Mouse (Mus musculus): ENCODE measurements around the gene Sppl2c. TPM values are rescaled to one million over a fixed set of nuclear protein-coding genes. Genes with fewer than 3 reads are reported as not detected.

Gene Sppl2c
- polyA plus RNA-seq, 1 experiment from 2014 or later: not detected

DNA sequence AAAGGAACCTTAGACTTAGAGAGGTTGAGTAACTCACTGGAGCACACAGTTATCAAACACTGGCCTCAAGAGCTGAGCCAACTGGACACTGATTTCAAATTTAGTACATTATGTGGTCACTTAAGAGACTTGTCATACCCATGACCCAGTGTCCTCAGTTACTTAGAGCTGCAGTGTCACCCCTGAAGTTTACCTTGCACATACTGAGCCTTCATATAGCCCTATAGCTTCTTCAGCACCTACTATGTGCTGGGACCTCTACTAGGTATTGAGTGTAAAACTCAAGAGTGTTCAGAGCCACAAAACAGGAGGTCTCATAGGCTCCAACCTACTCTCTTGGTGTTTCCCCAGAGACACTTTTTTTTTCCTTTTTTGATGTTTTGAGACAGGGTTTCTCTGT, 30.2 kb upstream of the Sppl2c start:
- Histone ChIP-seq H3K36me3 (ENCODE audit: insufficient read depth) (no peaks in the 10 kb centered on the region), H3K9ac (no peak overlapping the region), H3K27ac (ENCODE audit: low read depth) (no peak overlapping the region), H3K4me3 (ENCODE audit: low read depth, low read length) (no peak overlapping the region), H3K27me3 (ENCODE audit: insufficient read depth, low read length) (peaks cover 9% of the 10 kb centered on the region), H3K4me1 (ENCODE audit: insufficient read depth) (no peaks in the 10 kb centered on the region), H3K4me2 (no peak overlapping the region), H3K9me3 (ENCODE audit: low read depth, low read length) (no peaks in the 10 kb centered on the region)
- no peak for TF ChIP-seq CTCF (IDR thresholded peaks at IDR 0.05; ENCODE audit: low read depth)
- DNase-seq (no peak), ATAC-seq (ENCODE audit: insufficient read depth) (no peak)

DNA sequence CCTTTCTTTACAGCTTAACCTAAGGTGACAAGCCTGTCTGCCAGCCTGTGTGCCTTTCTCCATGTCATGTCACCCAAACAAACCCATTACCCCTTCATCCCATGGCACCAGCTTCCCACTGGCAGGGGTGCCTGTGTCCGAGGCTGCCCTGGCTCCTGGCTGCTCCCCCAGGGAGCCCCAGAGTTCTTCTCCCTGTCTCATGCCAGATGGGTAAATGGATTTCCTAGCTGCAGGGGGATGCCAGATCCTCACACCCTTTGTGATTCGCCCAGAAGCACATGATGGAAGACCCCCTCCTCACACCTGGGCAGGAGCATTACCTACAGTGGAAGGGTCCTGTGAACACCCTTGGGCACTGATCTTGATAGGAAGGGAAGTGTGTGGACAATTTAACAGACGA, 29.7 kb upstream of the Sppl2c start:
- 38% methylated on average over 3 of the region's 3 CpGs for WGBS
- DNase-seq (no peak), ATAC-seq (ENCODE audit: insufficient read depth) (no peak)
- Histone ChIP-seq H3K9ac (no peak overlapping the region), H3K27ac (ENCODE audit: low read depth) (no peak overlapping the region), H3K4me2 (no peak overlapping the region), H3K36me3 (ENCODE audit: insufficient read depth) (no peaks in the 10 kb centered on the region), H3K27me3 (ENCODE audit: insufficient read depth, low read length) (peaks cover 9% of the 10 kb centered on the region), H3K4me1 (ENCODE audit: insufficient read depth) (no peaks in the 10 kb centered on the region), H3K4me3 (ENCODE audit: low read depth, low read length) (no peak overlapping the region), H3K9me3 (ENCODE audit: low read depth, low read length) (no peaks in the 10 kb centered on the region)
- no peak for TF ChIP-seq CTCF (IDR thresholded peaks at IDR 0.05; ENCODE audit: low read depth)

- Histone ChIP-seq H3K4me1 (ENCODE audit: insufficient read depth) (no peaks in the 10 kb centered on the region), H3K9ac (no peak overlapping the region; the same call in 1 of the 2 replicates), H3K36me3 (ENCODE audit: insufficient read depth) (no peaks in the 10 kb centered on the region), H3K4me3 (ENCODE audit: low read depth, low read length) (peak overlapping the region; percentile 22; the same call in 1 of the 2 replicates), H3K4me2 (peak overlapping the region; percentile 57), H3K27me3 (ENCODE audit: insufficient read depth, low read length) (peaks cover 9% of the 10 kb centered on the region), H3K27ac (ENCODE audit: low read depth) (no peak overlapping the region), H3K9me3 (ENCODE audit: low read depth, low read length) (no peaks in the 10 kb centered on the region)
- peak; percentile 96 for ATAC-seq (ENCODE audit: insufficient read depth)
- 5% methylated on average over 23 of the region's 23 CpGs for WGBS
- peak; percentile 51 for TF ChIP-seq CTCF (IDR thresholded peaks at IDR 0.05; ENCODE audit: low read depth)
- DNase-seq: peak; percentile 76
Observed at GRCm38 (mm10) chr11:104157603-104158259, 28.4 kb upstream of the Sppl2c start.

DNA sequence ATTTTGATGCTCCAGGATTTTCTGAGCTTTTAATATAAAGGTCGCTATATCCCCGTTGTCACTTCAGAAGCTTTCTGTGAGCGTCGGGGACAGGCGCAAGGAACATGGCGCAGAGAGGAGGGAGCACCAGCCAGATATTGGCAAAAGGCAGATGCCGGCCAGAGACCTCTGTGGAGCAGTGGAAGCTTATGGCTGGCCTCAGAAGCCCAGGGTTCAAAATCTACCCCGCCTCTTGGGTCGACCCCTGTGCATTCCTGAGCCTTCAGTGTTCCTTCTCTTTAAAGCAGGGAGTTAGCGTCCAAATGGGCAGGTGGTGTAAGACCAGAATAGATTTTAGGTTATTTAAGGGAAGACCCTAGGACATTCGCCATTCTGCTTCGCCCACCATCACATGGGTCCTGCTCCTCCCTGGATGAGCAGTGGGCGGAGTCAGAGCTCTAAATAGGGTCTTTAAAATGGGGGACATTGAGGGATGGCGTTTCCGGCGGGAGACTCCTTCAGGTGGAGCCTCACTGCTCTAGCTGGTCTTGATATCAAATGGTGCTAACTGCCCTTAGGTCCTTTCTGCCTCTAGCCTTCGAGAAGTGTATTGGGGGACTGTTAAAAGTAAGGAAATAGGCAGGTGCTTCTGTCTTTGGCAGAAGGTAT, 27.7 kb upstream of the Sppl2c start:
- no peaks in the 10 kb centered on the region for H3K4me1 ChIP-seq (ENCODE audit: insufficient read depth)
- H3K4me3 ChIP-seq (ENCODE audit: low read depth, low read length): peak overlapping the region; percentile 22; the same call in 1 of the 2 replicates
- no peak for TF ChIP-seq CTCF (IDR thresholded peaks at IDR 0.05; ENCODE audit: low read depth)
- no peaks in the 10 kb centered on the region for H3K36me3 ChIP-seq (ENCODE audit: insufficient read depth)
- H3K9me3 ChIP-seq (ENCODE audit: low read depth, low read length): no peaks in the 10 kb centered on the region
- peaks cover 9% of the 10 kb centered on the region for H3K27me3 ChIP-seq (ENCODE audit: insufficient read depth, low read length)
- H3K27ac ChIP-seq (ENCODE audit: low read depth): no peak overlapping the region
- DNase-seq (no peak), ATAC-seq (ENCODE audit: insufficient read depth) (no peak)
- WGBS: 9% methylated on average over 17 of the region's 17 CpGs
- H3K9ac ChIP-seq: no peak overlapping the region
- peak overlapping the region; percentile 57 for H3K4me2 ChIP-seq

DNA sequence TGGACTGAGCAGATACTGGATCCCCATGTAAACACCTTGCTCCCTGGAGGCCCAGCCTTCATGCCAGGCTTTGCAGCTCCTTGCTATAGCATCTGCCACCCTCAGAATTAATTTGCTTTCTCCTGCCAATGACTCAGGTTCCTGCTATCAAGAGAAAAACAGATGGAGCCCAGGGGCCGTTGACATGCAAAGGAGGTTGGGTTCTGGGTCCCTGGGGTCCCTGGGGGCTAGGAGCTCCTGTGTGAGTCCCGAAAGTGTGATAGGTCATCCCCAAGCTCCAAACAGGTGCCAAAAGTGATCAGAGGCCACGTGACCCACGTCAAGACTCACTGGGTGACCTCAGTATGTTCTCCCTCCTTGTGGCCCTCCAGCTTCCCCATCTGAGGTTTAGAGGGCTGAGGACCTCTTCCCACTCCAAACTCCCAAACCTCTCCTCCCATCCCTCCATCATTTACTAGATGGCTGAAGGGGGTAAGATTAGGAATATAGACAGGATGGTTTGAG, 26.3 kb upstream of the Sppl2c start:
- Histone ChIP-seq H3K9me3 (ENCODE audit: low read depth, low read length) (no peaks in the 10 kb centered on the region), H3K27ac (ENCODE audit: low read depth) (no peak overlapping the region), H3K36me3 (ENCODE audit: insufficient read depth) (no peaks in the 10 kb centered on the region), H3K4me1 (ENCODE audit: insufficient read depth) (no peaks in the 10 kb centered on the region), H3K4me3 (ENCODE audit: low read depth, low read length) (no peak overlapping the region), H3K4me2 (no peak overlapping the region), H3K9ac (no peak overlapping the region), H3K27me3 (ENCODE audit: insufficient read depth, low read length) (peaks cover 9% of the 10 kb centered on the region)
- ATAC-seq (ENCODE audit: insufficient read depth) (no peak), DNase-seq (no peak)
- WGBS: 65% methylated on average over 4 of the region's 4 CpGs
- TF ChIP-seq CTCF (IDR thresholded peaks at IDR 0.05; ENCODE audit: low read depth): no peak

- no peaks in the 10 kb centered on the region for H3K4me1 ChIP-seq (ENCODE audit: insufficient read depth)
Observed at GRCm38 (mm10) chr11:104161153-104161552, 25.0 kb upstream of the Sppl2c start.

GRCm38 (mm10) chr11:104164257-104164656, 21.9 kb upstream of the Sppl2c start:
- Histone ChIP-seq H3K9me3 (ENCODE audit: low read depth, low read length) (no peaks in the 10 kb centered on the region), H3K9ac (no peak overlapping the region), H3K27ac (ENCODE audit: low read depth) (no peak overlapping the region), H3K4me2 (no peak overlapping the region), H3K4me1 (ENCODE audit: insufficient read depth) (no peaks in the 10 kb centered on the region), H3K36me3 (ENCODE audit: insufficient read depth) (no peaks in the 10 kb centered on the region), H3K4me3 (ENCODE audit: low read depth, low read length) (no peak overlapping the region), H3K27me3 (ENCODE audit: insufficient read depth, low read length) (no peaks in the 10 kb centered on the region)
- no peak for ATAC-seq (ENCODE audit: insufficient read depth)
- TF ChIP-seq CTCF (IDR thresholded peaks at IDR 0.05; ENCODE audit: low read depth): no peak
- 87% methylated on average over 10 of the region's 10 CpGs for WGBS
- DNase-seq: no peak

More at GRCm38 (mm10) chr11:104161153-104161552, 25.0 kb upstream of the Sppl2c start:
- H3K9me3 ChIP-seq (ENCODE audit: low read depth, low read length): no peaks in the 10 kb centered on the region
- H3K27ac ChIP-seq (ENCODE audit: low read depth): no peak overlapping the region
- no peak overlapping the region for H3K4me3 ChIP-seq (ENCODE audit: low read depth, low read length)
- H3K4me2 ChIP-seq: no peak overlapping the region
- H3K36me3 ChIP-seq (ENCODE audit: insufficient read depth): no peaks in the 10 kb centered on the region
- no peak overlapping the region for H3K9ac ChIP-seq
- TF ChIP-seq CTCF (IDR thresholded peaks at IDR 0.05; ENCODE audit: low read depth): no peak
- 81% methylated on average over 5 of the region's 5 CpGs for WGBS
- peaks cover 9% of the 10 kb centered on the region for H3K27me3 ChIP-seq (ENCODE audit: insufficient read depth, low read length)
- no peak for DNase-seq
- ATAC-seq (ENCODE audit: insufficient read depth): no peak

Data from lung, embryonic 14.5 days (tissue).